Mouse (Mus musculus): ENCODE measurements around the gene Plpp3. TPM values are rescaled to one million over a fixed set of nuclear protein-coding genes. Genes with fewer than 3 reads are reported as not detected.

Gene Plpp3
- total and polyA plus RNA-seq, 3 experiments: not detected

DNA sequence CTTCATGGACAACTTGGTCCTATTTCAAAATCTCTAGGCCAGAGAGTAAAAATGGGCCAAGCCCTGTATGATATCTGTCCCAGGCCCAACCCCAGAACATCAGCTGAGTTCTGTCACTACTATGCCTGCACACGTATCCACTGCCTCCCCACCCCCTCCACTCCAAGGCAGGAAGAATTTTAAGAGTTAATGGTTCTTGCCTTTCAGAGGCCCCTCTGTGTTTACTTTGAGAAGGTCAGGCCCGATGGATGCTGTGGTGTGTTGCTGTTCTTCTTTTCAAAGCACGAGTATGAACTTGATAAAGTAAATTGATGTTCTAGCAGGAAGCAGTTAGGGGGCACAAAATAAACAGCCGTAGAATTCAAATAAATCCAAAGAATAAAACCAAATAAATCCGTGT is 35.5 kb downstream of the Plpp3 start:
- Histone ChIP-seq H3K79me2 (ENCODE audit: control insufficient read depth, insufficient read depth, low read length, poor library complexity) (no peaks in the 10 kb centered on the region), H3K9me3 (replicated peaks; ENCODE audit: insufficient read depth, low read length) (no peaks in the 10 kb centered on the region), H3K4me3 (ENCODE audit: control insufficient read depth in 1 of 2, insufficient read depth in 1 of 2, low read depth in 2 of 2, low read length in 2 of 2) (no peak overlapping the region), H3K27me3 (ENCODE audit: control insufficient read depth in 1 of 2, insufficient read depth in 2 of 2, low read length in 2 of 2) (no peaks in the 10 kb centered on the region), H3K27ac (ENCODE audit: control insufficient read depth, low read depth, low read length) (no peak overlapping the region), H3K9ac (ENCODE audit: control insufficient read depth, low read depth, low read length, poor library complexity, severe bottlenecking) (no peak overlapping the region), H3K36me3 (ENCODE audit: control insufficient read depth in 1 of 2, insufficient read depth in 2 of 2, low read length in 2 of 2) (no peaks in the 10 kb centered on the region), H3K4me1 (ENCODE audit: control insufficient read depth in 1 of 2, insufficient read depth in 2 of 2, low read length in 2 of 2) (no peaks in the 10 kb centered on the region)
- DNase-seq (ENCODE audit: low read depth, low spot score): no peak
- TF ChIP-seq HCFC1 (IDR thresholded peaks at IDR 0.05; ENCODE audit: low read depth, low read length) (no peak), POLR2A (IDR thresholded peaks at IDR 0.05; ENCODE audit: control insufficient read depth in 1 of 2, insufficient read depth in 1 of 2, low read depth in 1 of 2, low read length in 2 of 2, poor library complexity in 1 of 2) (no peak), NRF1 (IDR thresholded peaks at IDR 0.05; ENCODE audit: insufficient read depth, low read depth, low read length, poor library complexity, severe bottlenecking) (no peak), MYC (IDR thresholded peaks at IDR 0.05; ENCODE audit: low read depth, low read length) (no peak), NELFE (IDR thresholded peaks at IDR 0.05; ENCODE audit: low read depth, low read length) (no peak), ZNF384 (IDR thresholded peaks at IDR 0.05; ENCODE audit: low read depth, low read length) (no peak), E2F4 (IDR thresholded peaks at IDR 0.05; ENCODE audit: borderline replicate concordance, low read depth, low read length) (no peak), MAX (IDR thresholded peaks at IDR 0.05; ENCODE audit: low read length) (no peak)

- no peak overlapping the region for H3K4me3 ChIP-seq (ENCODE audit: control insufficient read depth in 1 of 2, insufficient read depth in 1 of 2, low read depth in 2 of 2, low read length in 2 of 2)
- no peaks in the 10 kb centered on the region for H3K79me2 ChIP-seq (ENCODE audit: control insufficient read depth, insufficient read depth, low read length, poor library complexity)
- no peak for TF ChIP-seq ZNF384 (IDR thresholded peaks at IDR 0.05; ENCODE audit: low read depth, low read length)
- TF ChIP-seq USF2 (IDR thresholded peaks at IDR 0.05; ENCODE audit: borderline replicate concordance in 1 of 2, insufficient read depth in 1 of 2, low read depth in 1 of 2, low read length in 2 of 2): no peak
- TF ChIP-seq POLR2AphosphoS2 (IDR thresholded peaks at IDR 0.05; ENCODE audit: low read length): no peak
- TF ChIP-seq MAZ (IDR thresholded peaks at IDR 0.05; ENCODE audit: low read depth, low read length): no peak
- TF ChIP-seq POLR2AphosphoS5 (IDR thresholded peaks at IDR 0.05; ENCODE audit: borderline replicate concordance, low read depth, low read length): no peak
- TF ChIP-seq CHD1 (IDR thresholded peaks at IDR 0.05; ENCODE audit: low read depth, low read length): no peak
- TF ChIP-seq USF1 (IDR thresholded peaks at IDR 0.05; ENCODE audit: low read depth, low read length): no peak
- TF ChIP-seq ETS1 (IDR thresholded peaks at IDR 0.05; ENCODE audit: low read depth, low read length): no peak
- TF ChIP-seq SIN3A (IDR thresholded peaks at IDR 0.05; ENCODE audit: low read length): no peak
- no peak for TF ChIP-seq MXI1 (IDR thresholded peaks at IDR 0.05; ENCODE audit: low read depth, low read length)
- no peak for TF ChIP-seq JUND (IDR thresholded peaks at IDR 0.05; ENCODE audit: low read depth, low read length)
- no peak for TF ChIP-seq SMC3 (IDR thresholded peaks at IDR 0.05; ENCODE audit: low read depth, low read length)
- TF ChIP-seq MYB (IDR thresholded peaks at IDR 0.05; ENCODE audit: low read depth, low read length): no peak
- TF ChIP-seq TBP (IDR thresholded peaks at IDR 0.05; ENCODE audit: low read depth, low read length): no peak
- no peak for TF ChIP-seq E2F4 (IDR thresholded peaks at IDR 0.05; ENCODE audit: borderline replicate concordance, low read depth, low read length)
- TF ChIP-seq ZMIZ1 (IDR thresholded peaks at IDR 0.05; ENCODE audit: low read depth, low read length): no peak
- TF ChIP-seq GABPA (IDR thresholded peaks at IDR 0.05; ENCODE audit: low read depth, low read length): no peak
- no peak overlapping the region for H3K9ac ChIP-seq (ENCODE audit: control insufficient read depth, low read depth, low read length, poor library complexity, severe bottlenecking)
- H3K27me3 ChIP-seq (ENCODE audit: control insufficient read depth in 1 of 2, insufficient read depth in 2 of 2, low read length in 2 of 2): no peaks in the 10 kb centered on the region
- no peak for DNase-seq (ENCODE audit: low read depth, low spot score)
- H3K36me3 ChIP-seq (ENCODE audit: control insufficient read depth in 1 of 2, insufficient read depth in 2 of 2, low read length in 2 of 2): no peaks in the 10 kb centered on the region
- H3K27ac ChIP-seq (ENCODE audit: control insufficient read depth, low read depth, low read length): no peak overlapping the region
- no peaks in the 10 kb centered on the region for H3K4me1 ChIP-seq (ENCODE audit: control insufficient read depth in 1 of 2, insufficient read depth in 2 of 2, low read length in 2 of 2)
- H3K9me3 ChIP-seq (replicated peaks; ENCODE audit: insufficient read depth, low read length): no peaks in the 10 kb centered on the region
Observed at GRCm38 (mm10) chr4:105195256-105195655, 38.1 kb downstream of the Plpp3 start.
